Mouse (Mus musculus) small intestine, adult 2 months (tissue): ENCODE data around the gene Rnls.

Experiments used
- CTCF ChIP-seq: fragments of 200-500 bp; IDR thresholded peaks from 2 replicates; pipeline ENCODE4 v1.5.1; 2012; ENCODE audit warnings: low read depth, mild to moderate bottlenecking, control low read depth, inconsistent platforms, low read length, moderate library complexity, mixed read lengths; ENCODE audit not compliant: insufficient replicate concordance, insufficient read length; ENCODE audit errors: extremely low read depth
- POLR2A ChIP-seq: fragments of 200-500 bp; IDR thresholded peaks from 2 replicates; pipeline ENCODE4 v1.6.1; 2012; ENCODE audit warnings: low read depth, mild to moderate bottlenecking, control low read depth, inconsistent platforms, low read length, moderate library complexity

DNA sequence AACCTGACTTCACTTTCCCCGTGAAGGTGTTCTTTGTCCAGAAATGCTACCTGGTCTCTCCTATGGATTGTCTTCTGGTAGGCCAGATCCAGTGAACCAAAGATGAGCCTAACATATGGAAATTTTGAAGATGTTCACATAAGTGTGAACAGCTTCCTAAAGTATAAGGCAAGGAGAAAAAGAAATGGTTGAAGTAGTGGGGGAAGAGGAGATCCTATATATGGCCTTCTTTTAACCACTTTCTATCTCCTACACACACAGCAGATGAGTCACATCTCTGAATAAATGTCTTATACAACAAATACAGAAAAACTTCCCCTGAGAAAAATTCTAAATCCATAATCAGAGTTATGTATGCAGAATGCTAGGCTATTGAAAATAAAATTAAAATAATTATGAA, 52.0 kb downstream of the Rnls start:
- TF ChIP-seq POLR2A (no peak), CTCF (no peak)
